Mouse (Mus musculus) limb, embryonic 14.5 days (tissue): ENCODE data around the gene Ptprs. TPM values are rescaled to one million over a fixed set of nuclear protein-coding genes. Genes with fewer than 3 reads are reported as not detected.

Source experiments
- ATAC-seq: fragments of 200-750 bp; cut with Nextera tagmentation; 2 replicates; pipeline ENCODE4 v1.8.0; 2017; ENCODE audit warnings: low read depth, moderate number of reproducible peaks, moderate TSS enrichment; ENCODE audit not compliant: low FRiP score
- DNase-seq: peaks from one replicate; pipeline ENCODE4 v3.0.0-alpha.2; 2015; ENCODE audit warnings: low spot score
- H3K27ac ChIP-seq: fragments of 300-500 bp; sonication (generic); replicated peaks from 2 replicates; pipeline ENCODE4 v1.5.1; 2014; ENCODE audit warnings: low read depth, mild to moderate bottlenecking, low read length, moderate library complexity, mixed read lengths
- H3K27me3 ChIP-seq: fragments of 300-500 bp; sonication (generic); 2 replicates; pipeline ENCODE4 v1.6.1; 2014; ENCODE audit warnings: low read length, mixed read lengths; ENCODE audit not compliant: control insufficient read depth, insufficient read depth
- H3K36me3 ChIP-seq: fragments of 300-500 bp; sonication (generic); 2 replicates; pipeline ENCODE4 v1.6.1; 2014; ENCODE audit warnings: mild to moderate bottlenecking, low read length, moderate library complexity, mixed read lengths; ENCODE audit not compliant: control insufficient read depth, insufficient read depth
- H3K4me1 ChIP-seq: fragments of 300-500 bp; sonication (generic); 2 replicates; pipeline ENCODE4 v1.6.1; 2014; ENCODE audit warnings: antibody characterized with exemption, low read length, mixed read lengths; ENCODE audit not compliant: control insufficient read depth, insufficient read depth
- H3K4me2 ChIP-seq: fragments of 300-500 bp; sonication (generic); replicated peaks from 2 replicates; pipeline ENCODE4 v1.6.1; 2014; ENCODE audit warnings: low read depth, mild to moderate bottlenecking, low read length, moderate library complexity; ENCODE audit not compliant: severe bottlenecking
- H3K4me3 ChIP-seq: fragments of 300-500 bp; sonication (generic); replicated peaks from 2 replicates; pipeline ENCODE4 v1.5.1; 2014; ENCODE audit warnings: low read length
- H3K9ac ChIP-seq: fragments of 300-500 bp; sonication (generic); 2 replicates; pipeline ENCODE4 v1.6.1; 2014; ENCODE audit warnings: mild to moderate bottlenecking, low read depth, low read length, moderate library complexity; ENCODE audit not compliant: severe bottlenecking
- H3K9me3 ChIP-seq: fragments of 300-500 bp; sonication (generic); 2 replicates; pipeline ENCODE4 v1.6.1; 2016; ENCODE audit warnings: low read length; ENCODE audit not compliant: control insufficient read depth
- POLR2A ChIP-seq: fragments of 200-500 bp; IDR thresholded peaks from 2 replicates; pipeline ENCODE4 v1.8.0; 2012; ENCODE audit warnings: inconsistent platforms, mild to moderate bottlenecking, moderate library complexity, borderline replicate concordance; ENCODE audit not compliant: insufficient read depth, insufficient read length; ENCODE audit errors: extremely low read depth
- WGBS: fragments of 180-500 bp; shearing (Covaris S2); extraction: QIAGEN DNeasy Blood & Tissue Kit; methylation state at CpG from one replicate; pipeline ENCODE4 v1.1.7; 2014; 5-methylcytosine and 5-hydroxymethylcytosine counted together
- polyA plus RNA-seq, 2 experiments: library from polyadenylated mRNA; depleted of rRNA in 1 of 2; stranded (reverse) in 1 of 2; unstranded in 1 of 2; fragments of >200 nt; fragmentation: Nextera tagmentation in 1 of 2; extraction: Ambion mirVana in 1 of 2; gene quantifications; 2 replicates each; pipeline versions ENCODE4 v1.2.1 to v1.2.3; 2012 to 2014

The Ptprs gene
- polyA plus RNA-seq, 2 experiments: 116 to 483 TPM

- DNase-seq: no peak
- Histone ChIP-seq H3K27ac (no peak overlapping the region), H3K4me1 (peaks cover 58% of the 10 kb centered on the region), H3K9ac (0 out of 2 replicates have a peak overlapping the region, but pooled peaks have one; percentile 16), H3K4me2 (peak overlapping the region; percentile 98), H3K36me3 (no peaks in the 10 kb centered on the region; the same call in 1 of the 2 replicates), H3K4me3 (peak overlapping the region; percentile 86), H3K27me3 (peaks cover 41% of the 10 kb centered on the region), H3K9me3 (0 out of 2 replicates have a peak, but pooled peaks cover 5% of the 10 kb centered on the region)
- no peak for ATAC-seq
- WGBS: 6% methylated on average over 50 of the region's 50 CpGs
- TF ChIP-seq POLR2A: no peak
Measured at GRCm38 (mm10) chr17:56472733-56473610, 3.3 kb downstream of the Ptprs start.

GRCm38 (mm10) chr17:56472121-56472520, 4.2 kb downstream of the Ptprs start:
- ATAC-seq: no peak
- DNase-seq: no peak
- Histone ChIP-seq H3K4me3 (0 out of 2 replicates have a peak overlapping the region, but pooled peaks have one; percentile 5), H3K9me3 (0 out of 2 replicates have a peak, but pooled peaks cover 5% of the 10 kb centered on the region), H3K36me3 (no peaks in the 10 kb centered on the region; the same call in 1 of the 2 replicates), H3K4me1 (peaks cover 64% of the 10 kb centered on the region), H3K27me3 (peaks cover 41% of the 10 kb centered on the region), H3K27ac (no peak overlapping the region), H3K9ac (no peak overlapping the region), H3K4me2 (peak overlapping the region; percentile 98; the same call in 1 of the 2 replicates)
- no peak for TF ChIP-seq POLR2A
- 11% methylated on average over 16 of the region's 16 CpGs for WGBS

GRCm38 (mm10) chr17:56471136-56471535, 5.1 kb downstream of the Ptprs start:
- ATAC-seq: no peak
- H3K9me3 ChIP-seq: no peaks in the 10 kb centered on the region
- H3K9ac ChIP-seq: no peak overlapping the region
- TF ChIP-seq POLR2A: no peak
- H3K27me3 ChIP-seq: peaks cover 41% of the 10 kb centered on the region
- H3K4me1 ChIP-seq: peaks cover 68% of the 10 kb centered on the region
- no peak overlapping the region for H3K27ac ChIP-seq
- no peak overlapping the region for H3K4me3 ChIP-seq
- no peak overlapping the region for H3K4me2 ChIP-seq
- WGBS: 90% methylated on average over 5 of the region's 5 CpGs
- no peaks in the 10 kb centered on the region; the same call in 1 of the 2 replicates for H3K36me3 ChIP-seq
- DNase-seq: no peak

- H3K27me3 ChIP-seq: peaks cover 37% of the 10 kb centered on the region
- peaks cover 68% of the 10 kb centered on the region for H3K4me1 ChIP-seq
- peak overlapping the region; percentile 45 for H3K4me2 ChIP-seq
- TF ChIP-seq POLR2A: no peak
- H3K27ac ChIP-seq: no peak overlapping the region
- 23% methylated on average over 10 of the region's 10 CpGs for WGBS
- DNase-seq: no peak
- peak overlapping the region; percentile 31; the same call in 1 of the 2 replicates for H3K9ac ChIP-seq
- H3K4me3 ChIP-seq: peak overlapping the region; percentile 27
- ATAC-seq: no peak
- H3K9me3 ChIP-seq: no peaks in the 10 kb centered on the region
- no peaks in the 10 kb centered on the region; the same call in 1 of the 2 replicates for H3K36me3 ChIP-seq
Measured at GRCm38 (mm10) chr17:56470571-56470970, 5.7 kb downstream of the Ptprs start.

- peak overlapping the region; percentile 27 for H3K4me3 ChIP-seq
- DNase-seq (no peak), ATAC-seq (no peak)
- no peaks in the 10 kb centered on the region for H3K9me3 ChIP-seq
- WGBS: 3% methylated on average over 26 of the region's 26 CpGs
- peak overlapping the region; percentile 45 for H3K4me2 ChIP-seq
- no peak for TF ChIP-seq POLR2A
- peak overlapping the region; percentile 31; the same call in 1 of the 2 replicates for H3K9ac ChIP-seq
- H3K4me1 ChIP-seq: peaks cover 65% of the 10 kb centered on the region
- H3K36me3 ChIP-seq: no peaks in the 10 kb centered on the region; the same call in 1 of the 2 replicates
- no peak overlapping the region for H3K27ac ChIP-seq
- H3K27me3 ChIP-seq: peaks cover 32% of the 10 kb centered on the region
Measured at GRCm38 (mm10) chr17:56470001-56470436, 6.3 kb downstream of the Ptprs start.
